In the genomic region with DNA sequence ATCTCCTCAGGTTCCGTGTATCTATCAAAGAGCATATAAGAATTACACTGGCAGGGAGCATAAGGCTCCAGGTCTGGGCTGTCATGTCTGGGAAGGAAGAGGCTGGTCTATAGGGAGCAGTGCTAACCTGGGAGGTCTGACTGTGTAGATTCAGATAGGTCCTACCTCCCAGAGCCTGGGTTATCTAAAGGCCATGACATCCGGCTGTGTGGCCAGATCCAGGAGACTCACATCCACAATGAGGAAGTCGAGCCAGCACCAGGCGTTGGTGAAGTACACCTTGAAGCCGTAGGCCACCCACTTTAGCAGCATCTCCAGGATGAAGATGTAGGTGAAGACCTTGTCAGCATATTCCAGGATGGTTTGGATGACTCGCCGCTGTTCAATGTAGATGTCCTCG, we compare ENCODE assay signal across 17 mouse cellular contexts. TPM values are rescaled to one million over a fixed set of nuclear protein-coding genes. Genes with fewer than 3 reads are reported as not detected.
"Had no signal": no experiment of that assay in that cellular context is flagged by ENCODE, and none has a peak within 500 bp of the region (broad histone marks: within the 10 kb centered on the region; RNA-seq: fewer than 3 reads in every experiment).

No protein-coding gene starts in this region.

- H3K4me3 ChIP-seq: lung, embryonic 15.5 days; megakaryocyte, embryonic 14.5 days; neural tube, embryonic 12.5 days; stomach, embryonic 15.5 days had no signal

- H3K27ac ChIP-seq: lung, embryonic 15.5 days; macrophage; neural tube, embryonic 12.5 days; stomach, embryonic 15.5 days; stomach, postnatal 0 days had no signal

- H3K4me1 ChIP-seq: neural tube, embryonic 12.5 days had no signal

- H3K9ac ChIP-seq: liver, postnatal 0 days; lung, embryonic 15.5 days; neural tube, embryonic 12.5 days; stomach, embryonic 15.5 days had no signal

- H3K27me3 ChIP-seq: lung, embryonic 15.5 days; neural tube, embryonic 12.5 days; stomach, embryonic 15.5 days had no signal

- H3K4me2 ChIP-seq: lung, embryonic 15.5 days; midbrain, embryonic 11.5 days; neural tube, embryonic 12.5 days; stomach, embryonic 15.5 days had no signal

- H3K9me3 ChIP-seq: lung, embryonic 15.5 days; neural tube, embryonic 12.5 days; stomach, embryonic 15.5 days had no signal

- H3K36me3 ChIP-seq: lung, embryonic 15.5 days; neural tube, embryonic 12.5 days; stomach, embryonic 15.5 days had no signal

RNA-seq across cellular contexts. Expression of a gene that starts 24.8 kb away (rescaled TPM):
- total RNA-seq: megakaryocyte progenitor cell, adult 5-6 weeks; monocyte, adult 5-6 weeks had no signal
- polyA plus RNA-seq: lung, embryonic 15.5 days; lung, postnatal 0 days; macrophage; midbrain, embryonic 11.5 days; midbrain, embryonic 14.5 days; midbrain, postnatal 0 days; neural tube, embryonic 12.5 days; neural tube, embryonic 14.5 days; stomach, embryonic 15.5 days; stomach, postnatal 0 days; testis, adult 2 months; urinary bladder, adult 2 months had no signal

RNA-seq across cellular contexts. Expression of a gene that starts 26.6 kb away (rescaled TPM):
- total RNA-seq: megakaryocyte progenitor cell, adult 5-6 weeks; midbrain, postnatal 0 days had no signal
- polyA plus RNA-seq: midbrain, embryonic 11.5 days; midbrain, embryonic 14.5 days; neural tube, embryonic 14.5 days had no signal

RNA-seq across cellular contexts. Expression of a gene that starts 38.8 kb away (rescaled TPM):
- total RNA-seq: megakaryocyte progenitor cell, adult 5-6 weeks; monocyte, adult 5-6 weeks; neutrophil, adult 5-6 weeks had no signal
- polyA plus RNA-seq: liver, postnatal 0 days; macrophage; midbrain, embryonic 11.5 days; midbrain, embryonic 14.5 days; midbrain, postnatal 0 days; neural tube, embryonic 12.5 days; neural tube, embryonic 14.5 days had no signal

RNA-seq across cellular contexts. Expression of a gene that starts 50.0 kb away (rescaled TPM):
- total RNA-seq: monocyte, adult 5-6 weeks; neutrophil, adult 5-6 weeks had no signal
- polyA plus RNA-seq: neural tube, embryonic 14.5 days had no signal
